Mouse (Mus musculus) neural tube, embryonic 14.5 days (tissue): ENCODE measurements around the gene Cpa4. TPM values are rescaled to one million over a fixed set of nuclear protein-coding genes. Genes with fewer than 3 reads are reported as not detected.

Source experiments
- ATAC-seq: fragments of 200-750 bp; cut with Nextera tagmentation; 2 replicates; pipeline ENCODE4 v1.8.0; 2017; ENCODE audit warnings: low read depth, mild to moderate bottlenecking, moderate TSS enrichment, moderate library complexity
- H3K27ac ChIP-seq: fragments of 300-500 bp; sonication (generic); 2 replicates; pipeline ENCODE4 v1.5.1; 2014; ENCODE audit warnings: low read depth, mild to moderate bottlenecking, control low read depth, low read length, moderate library complexity, mixed read lengths
- H3K27me3 ChIP-seq: fragments of 300-500 bp; sonication (generic); 2 replicates; pipeline ENCODE4 v1.6.1; 2014; ENCODE audit warnings: low read length; ENCODE audit not compliant: control insufficient read depth, insufficient read depth
- H3K36me3 ChIP-seq: fragments of 300-500 bp; sonication (generic); 2 replicates; pipeline ENCODE4 v1.6.1; 2014; ENCODE audit warnings: low read length, mixed read lengths; ENCODE audit not compliant: control insufficient read depth, insufficient read depth
- H3K4me1 ChIP-seq: fragments of 300-500 bp; sonication (generic); 2 replicates; pipeline ENCODE4 v1.6.1; 2014; ENCODE audit warnings: low read length; ENCODE audit not compliant: control insufficient read depth, insufficient read depth
- H3K4me2 ChIP-seq: fragments of 300-500 bp; sonication (generic); 2 replicates; pipeline ENCODE4 v1.6.1; 2014; ENCODE audit warnings: mild to moderate bottlenecking, low read depth, low read length, control low read depth
- H3K4me3 ChIP-seq: fragments of 300-500 bp; sonication (generic); 2 replicates; pipeline ENCODE4 v1.5.1; 2014; ENCODE audit warnings: low read depth, low read length, control low read depth, mixed read lengths
- H3K9ac ChIP-seq: fragments of 300-500 bp; sonication (generic); replicated peaks from 2 replicates; pipeline ENCODE4 v1.6.1; 2014; ENCODE audit warnings: low read depth, mild to moderate bottlenecking, control low read depth, low read length, mixed read lengths
- H3K9me3 ChIP-seq: fragments of 300-500 bp; sonication (generic); 2 replicates; pipeline ENCODE4 v1.6.1; 2016; ENCODE audit warnings: low read length; ENCODE audit not compliant: control insufficient read depth
- WGBS: fragments of 180-500 bp; shearing (Covaris S2); extraction: QIAGEN DNeasy Blood & Tissue Kit; methylation state at CpG from one replicate; pipeline ENCODE4 v1.1.7; 2014; 5-methylcytosine and 5-hydroxymethylcytosine counted together
- polyA plus RNA-seq: library from polyadenylated mRNA; unstranded; fragments of >200 nt; fragmentation: Nextera tagmentation; extraction: Ambion mirVana; gene quantifications from 2 replicates; pipeline ENCODE4 v1.2.1, GENCODE M21; 2014

Cpa4 gene
- polyA plus RNA-seq, 1 experiment from 2014 or later: 0.90 TPM

DNA sequence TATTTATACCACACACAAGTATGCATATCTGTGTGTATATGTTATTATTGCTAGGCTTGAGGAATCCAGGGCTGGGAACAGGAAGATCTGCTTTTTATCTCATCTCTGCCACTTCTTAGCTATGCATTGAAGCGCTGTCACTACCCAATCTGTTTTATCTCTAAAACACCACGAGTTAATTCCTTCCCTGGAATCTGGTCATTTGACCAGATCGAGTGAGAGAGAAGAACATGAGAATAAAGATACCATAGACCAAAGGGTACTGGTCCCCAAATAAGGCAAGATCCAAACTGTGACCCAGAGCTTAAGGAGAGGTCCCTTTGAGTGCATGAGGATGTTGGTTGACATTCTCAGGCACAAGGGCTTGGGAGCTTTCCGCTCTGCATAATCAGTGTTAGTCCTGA, 53.8 kb downstream of the Cpa4 start:
- WGBS: 86% methylated on average over 4 of the region's 4 CpGs
- H3K36me3 ChIP-seq: no peaks in the 10 kb centered on the region
- ATAC-seq: no peak
- peaks cover 17% of the 10 kb centered on the region for H3K4me1 ChIP-seq
- H3K27me3 ChIP-seq: no peaks in the 10 kb centered on the region
- H3K9me3 ChIP-seq: no peaks in the 10 kb centered on the region
- no peak overlapping the region for H3K4me3 ChIP-seq
- no peak overlapping the region for H3K27ac ChIP-seq
- H3K4me2 ChIP-seq: no peak overlapping the region
- no peak overlapping the region for H3K9ac ChIP-seq

DNA sequence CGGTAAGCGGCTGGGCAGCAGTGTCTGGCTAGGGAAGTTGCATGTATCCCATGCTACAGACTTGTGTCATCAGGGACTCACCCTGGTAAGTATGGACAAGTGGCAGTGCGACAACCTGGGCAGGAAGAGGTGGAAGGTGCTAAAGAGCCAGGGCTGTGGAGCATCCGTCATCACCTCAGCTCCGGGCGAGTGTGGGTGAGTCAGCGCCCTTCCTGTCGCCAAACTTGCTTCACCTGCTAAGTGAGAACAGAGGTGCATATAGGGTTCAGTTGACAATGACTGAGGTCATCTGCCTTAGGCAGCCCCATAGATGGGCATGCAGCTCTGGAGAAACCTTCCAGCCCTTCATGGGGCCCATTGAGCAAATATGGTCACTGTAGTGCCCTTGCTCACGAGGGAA, 56.6 kb downstream of the Cpa4 start:
- H3K36me3 ChIP-seq: no peaks in the 10 kb centered on the region
- no peak overlapping the region for H3K4me3 ChIP-seq
- no peak overlapping the region for H3K9ac ChIP-seq
- no peak for ATAC-seq
- no peak overlapping the region for H3K27ac ChIP-seq
- H3K27me3 ChIP-seq: no peaks in the 10 kb centered on the region
- no peak overlapping the region for H3K4me2 ChIP-seq
- H3K9me3 ChIP-seq: no peaks in the 10 kb centered on the region
- WGBS: 96% methylated on average over 9 of the region's 9 CpGs
- H3K4me1 ChIP-seq: no peaks in the 10 kb centered on the region

DNA sequence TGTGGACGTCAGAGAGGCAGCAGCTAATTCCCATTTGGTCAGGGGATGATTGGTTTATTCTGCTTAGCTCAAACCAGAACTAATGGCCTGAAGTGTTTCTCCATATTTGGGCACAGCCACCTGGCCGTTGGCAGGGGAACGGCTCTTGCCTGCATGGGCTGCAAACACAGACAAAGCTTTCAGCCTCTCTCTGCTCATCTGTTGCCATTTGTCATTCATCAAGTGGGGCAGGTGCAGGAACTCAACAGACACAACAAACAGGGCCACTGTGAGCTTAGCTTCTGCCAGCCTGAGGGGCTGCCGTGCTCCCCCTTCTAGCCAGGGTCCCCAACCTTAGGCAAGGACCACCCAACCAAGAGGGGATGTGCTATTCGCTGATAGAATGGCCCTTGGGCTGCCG, 60.0 kb downstream of the Cpa4 start:
- ATAC-seq: peak; percentile 78; the same call in 1 of the 2 replicates
- Histone ChIP-seq H3K9me3 (no peaks in the 10 kb centered on the region), H3K4me3 (no peak overlapping the region), H3K36me3 (no peaks in the 10 kb centered on the region), H3K4me2 (no peak overlapping the region), H3K9ac (no peak overlapping the region), H3K27ac (peak overlapping the region; percentile 48; the same call in 1 of the 2 replicates), H3K27me3 (no peaks in the 10 kb centered on the region), H3K4me1 (no peaks in the 10 kb centered on the region)
- WGBS: 32% methylated on average over 6 of the region's 6 CpGs

DNA sequence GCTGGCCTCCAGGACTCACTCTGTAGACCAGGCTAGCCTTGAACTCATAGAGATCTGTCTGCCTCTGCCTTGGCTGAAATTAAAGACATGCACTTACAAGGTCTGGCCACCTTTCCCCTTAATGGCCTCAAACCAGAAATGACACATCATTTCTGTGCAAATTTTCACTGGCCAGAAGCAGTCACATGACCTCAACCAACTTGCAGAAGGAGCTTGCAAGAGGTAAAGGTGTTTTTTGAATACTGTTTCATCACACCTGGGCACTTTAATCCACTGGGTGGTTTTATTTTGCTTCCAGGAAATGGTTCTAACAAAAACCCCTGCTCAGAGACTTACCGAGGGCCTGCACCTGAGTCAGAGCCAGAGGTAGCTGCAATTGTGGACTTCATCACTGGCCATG, 61.8 kb downstream of the Cpa4 start:
- H3K9me3 ChIP-seq: no peaks in the 10 kb centered on the region
- H3K36me3 ChIP-seq: no peaks in the 10 kb centered on the region
- 100% methylated on average over 1 of the region's 1 CpGs for WGBS
- H3K27me3 ChIP-seq: no peaks in the 10 kb centered on the region
- ATAC-seq: no peak
- H3K4me2 ChIP-seq: no peak overlapping the region
- H3K4me3 ChIP-seq: no peak overlapping the region
- no peak overlapping the region for H3K27ac ChIP-seq
- no peaks in the 10 kb centered on the region for H3K4me1 ChIP-seq
- no peak overlapping the region for H3K9ac ChIP-seq

DNA sequence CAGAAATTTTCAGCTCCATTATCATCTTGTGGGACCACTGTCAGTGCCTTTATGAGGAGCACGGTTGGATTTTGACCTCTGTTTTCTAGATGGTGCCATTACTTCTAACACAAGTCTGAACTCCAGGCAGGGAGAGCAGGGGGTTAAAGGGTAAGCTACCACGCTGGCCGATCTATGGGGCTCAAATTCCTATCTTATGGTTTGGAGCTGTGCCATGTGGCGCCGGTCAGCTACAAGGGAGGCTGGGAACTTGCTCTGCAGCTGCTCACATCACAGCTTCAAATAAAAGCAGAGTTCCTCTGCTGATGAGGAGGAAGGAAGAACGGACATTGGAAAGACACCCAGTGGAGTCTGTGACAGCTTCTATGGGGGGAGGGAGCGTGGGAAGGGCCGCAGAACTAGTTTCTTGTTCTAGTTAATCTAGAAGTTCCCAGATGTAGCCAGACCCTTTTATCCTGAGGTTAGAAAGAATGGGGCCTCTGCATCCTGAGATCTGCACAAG, 67.2 kb downstream of the Cpa4 start:
- no peaks in the 10 kb centered on the region for H3K27me3 ChIP-seq
- WGBS: 56% methylated on average over 8 of the region's 8 CpGs
- no peak overlapping the region for H3K27ac ChIP-seq
- no peaks in the 10 kb centered on the region for H3K9me3 ChIP-seq
- no peaks in the 10 kb centered on the region for H3K4me1 ChIP-seq
- no peaks in the 10 kb centered on the region for H3K36me3 ChIP-seq
- no peak overlapping the region for H3K9ac ChIP-seq
- no peak overlapping the region for H3K4me2 ChIP-seq
- H3K4me3 ChIP-seq: no peak overlapping the region
- no peak for ATAC-seq

DNA sequence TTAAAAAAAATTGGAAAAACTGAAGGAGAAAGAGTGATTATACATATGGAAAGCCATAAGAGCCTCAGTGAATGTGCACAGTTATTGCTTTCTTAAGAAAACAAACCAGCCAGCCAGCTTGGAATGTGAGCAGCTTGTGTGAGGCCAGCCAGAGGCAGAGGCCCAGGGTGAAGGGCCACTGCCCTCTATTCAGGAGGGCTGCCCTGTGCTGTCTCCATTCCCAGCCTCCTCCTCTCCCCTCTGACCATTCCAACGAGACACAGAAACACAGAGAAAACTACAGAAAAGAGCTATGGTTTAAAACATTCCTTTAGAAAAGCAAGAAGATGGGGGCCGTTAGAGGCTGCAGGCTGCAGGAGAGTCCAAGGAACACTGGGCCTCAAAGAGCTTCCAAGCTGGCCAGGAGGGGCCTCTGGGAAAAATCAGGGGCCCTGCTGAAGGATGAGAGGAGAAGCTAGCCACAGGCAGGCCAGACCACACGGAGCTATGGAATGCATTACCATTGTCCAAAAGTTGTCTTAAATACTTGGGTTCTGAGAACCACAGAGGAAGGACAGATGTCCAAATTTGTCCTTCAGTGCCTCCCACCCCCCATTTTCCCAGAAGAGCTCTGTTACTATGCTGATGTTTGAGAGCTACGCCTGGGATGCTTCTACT, 68.1 kb downstream of the Cpa4 start:
- Histone ChIP-seq H3K9me3 (no peaks in the 10 kb centered on the region), H3K27me3 (no peaks in the 10 kb centered on the region), H3K27ac (no peak overlapping the region; the same call in 1 of the 2 replicates), H3K4me3 (no peak overlapping the region), H3K4me1 (no peaks in the 10 kb centered on the region), H3K36me3 (no peaks in the 10 kb centered on the region), H3K9ac (no peak overlapping the region), H3K4me2 (no peak overlapping the region)
- ATAC-seq: no peak; the same call in 1 of the 2 replicates
- WGBS: 29% methylated on average over 4 of the region's 4 CpGs

DNA sequence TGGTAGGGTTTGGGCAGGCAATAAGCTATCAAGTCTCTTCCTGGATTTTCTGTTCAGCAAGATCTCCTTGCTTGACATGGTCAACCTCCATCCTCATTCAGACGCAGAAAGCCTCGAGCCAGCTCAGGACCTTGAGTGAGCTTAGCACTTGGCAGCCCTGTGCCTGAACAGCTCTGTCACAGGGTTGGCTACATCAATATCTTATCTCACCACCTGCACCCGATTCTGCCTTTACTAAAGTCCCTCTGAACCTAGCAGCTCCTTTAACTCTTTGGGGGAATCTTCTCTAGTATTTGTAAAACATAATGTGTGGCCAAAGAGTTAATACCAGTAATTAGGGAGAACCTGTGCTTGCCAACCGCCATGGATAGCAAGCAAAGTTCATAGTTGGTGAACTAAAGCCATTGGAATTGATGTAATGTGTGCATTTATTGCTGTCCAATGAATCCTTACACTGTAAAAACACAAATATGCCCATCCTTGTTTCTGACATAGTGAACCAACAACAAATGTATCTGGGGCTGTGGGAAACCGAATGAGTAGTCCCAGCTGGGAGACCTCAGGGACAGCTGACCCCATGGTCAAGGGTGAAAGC, 70.6 kb downstream of the Cpa4 start, which contains the start of gene Cpa1:
Gene Cpa1 (plus strand): TSS at position 545 of the 595 bp plus-strand sequence.
- Histone ChIP-seq H3K27me3 (no peaks in the 10 kb centered on the region), H3K4me1 (no peaks in the 10 kb centered on the region), H3K36me3 (no peaks in the 10 kb centered on the region), H3K27ac (no peak within 1 kb of the TSS), H3K4me3 (no peak within 1 kb of the TSS), H3K9ac (no peak within 1 kb of the TSS), H3K4me2 (no peak within 1 kb of the TSS), H3K9me3 (no peaks in the 10 kb centered on the region)
- no peak for ATAC-seq
- 95% methylated on average over 5 of the region's 5 CpGs for WGBS

Other genes starting within 250 kb of the Cpa4 start
- 62.3 and 66.9 TPM in 2 replicates for gene Zc3hc1, start 177.3 kb upstream of the Cpa4 start, polyA plus RNA-seq
- gene Klhdc10, start 166.5 kb upstream of the Cpa4 start, polyA plus RNA-seq: 47.5 and 49.7 TPM in 2 replicates
- gene Tmem209, start 58.6 kb upstream of the Cpa4 start, polyA plus RNA-seq: 28.9 and 30.9 TPM in 2 replicates
- 0.35 TPM in 1 of 2 replicates, not detected in the other for gene Ssmem1, start 58.5 kb upstream of the Cpa4 start, polyA plus RNA-seq
- gene Cpa2, start 26.8 kb upstream of the Cpa4 start, polyA plus RNA-seq: 5.1 and 10.6 TPM in 2 replicates
- not detected in 2 replicates for gene Cpa5, start 42.6 kb downstream of the Cpa4 start, polyA plus RNA-seq
- gene Cpa1, start 70.8 kb downstream of the Cpa4 start, polyA plus RNA-seq: 0.37 and 0.50 TPM in 2 replicates
- gene Cep41, start 125.4 kb downstream of the Cpa4 start, polyA plus RNA-seq: 12.1 and 12.6 TPM in 2 replicates
- 353 and 390 TPM in 2 replicates for gene Mest, start 155.2 kb downstream of the Cpa4 start, polyA plus RNA-seq